Mouse (Mus musculus) intestine, embryonic 15.5 days (tissue): ENCODE measurements around the gene Ldb2. TPM values are rescaled to one million over a fixed set of nuclear protein-coding genes. Genes with fewer than 3 reads are reported as not detected.
A peak's percentile ranks its signal among the peaks of the same experiment; 100 is the strongest.

Source experiments
- ATAC-seq: fragments of 200-750 bp; cut with Nextera tagmentation; 2 replicates; pipeline ENCODE4 v1.8.0; 2017; ENCODE audit warnings: moderate TSS enrichment, moderate library complexity
- H3K27ac ChIP-seq: fragments of 300-500 bp; sonication (generic); 2 replicates; pipeline ENCODE4 v1.5.1; 2015; ENCODE audit warnings: mild to moderate bottlenecking, inconsistent platforms
- H3K27me3 ChIP-seq: fragments of 300-500 bp; sonication (generic); replicated peaks from 2 replicates; pipeline ENCODE4 v1.6.1; 2015; ENCODE audit warnings: inconsistent platforms
- H3K36me3 ChIP-seq: fragments of 300-500 bp; sonication (generic); 2 replicates; pipeline ENCODE4 v1.6.1; 2015; ENCODE audit warnings: inconsistent platforms
- H3K4me1 ChIP-seq: fragments of 300-500 bp; sonication (generic); replicated peaks from 2 replicates; pipeline ENCODE4 v1.6.1; 2015; ENCODE audit warnings: inconsistent platforms
- H3K4me2 ChIP-seq: fragments of 300-500 bp; sonication (generic); replicated peaks from 2 replicates; pipeline ENCODE4 v1.6.1; 2015; ENCODE audit warnings: mild to moderate bottlenecking, inconsistent platforms
- H3K4me3 ChIP-seq: fragments of 300-500 bp; sonication (generic); replicated peaks from 2 replicates; pipeline ENCODE4 v1.5.1; 2015; ENCODE audit warnings: inconsistent platforms
- H3K9ac ChIP-seq: fragments of 300-500 bp; sonication (generic); 2 replicates; pipeline ENCODE4 v1.6.1; 2015; ENCODE audit warnings: inconsistent platforms
- H3K9me3 ChIP-seq: fragments of 300-500 bp; sonication (generic); 2 replicates; pipeline ENCODE4 v1.6.1; 2016; ENCODE audit warnings: inconsistent platforms
- WGBS: fragments of 180-500 bp; shearing (Covaris S2); methylation state at CpG from one replicate; pipeline ENCODE4 v1.1.7; 2015; 5-methylcytosine and 5-hydroxymethylcytosine counted together
- polyA plus RNA-seq: library from polyadenylated mRNA; unstranded; fragments of >200 nt; fragmentation: Nextera tagmentation; extraction: Ambion mirVana; gene quantifications from 2 replicates; pipeline ENCODE4 v1.2.1, GENCODE M21; 2015

Ldb2 gene
- polyA plus RNA-seq, 1 experiment from 2014 or later: 39.0 TPM

GRCm38 (mm10) chr5:44667907-44668306 is 131.6 kb downstream of the Ldb2 start:
- ATAC-seq: no peak
- Histone ChIP-seq H3K9ac (no peak overlapping the region), H3K27me3 (no peaks in the 10 kb centered on the region), H3K27ac (no peak overlapping the region), H3K9me3 (no peaks in the 10 kb centered on the region), H3K4me1 (peaks cover 2% of the 10 kb centered on the region; the same call in 1 of the 2 replicates), H3K4me2 (no peak overlapping the region), H3K4me3 (no peak overlapping the region), H3K36me3 (no peaks in the 10 kb centered on the region)
- WGBS: 76% methylated on average over 3 of the region's 3 CpGs

- H3K9ac ChIP-seq: no peak overlapping the region
- 85% methylated on average over 10 of the region's 10 CpGs for WGBS
- no peaks in the 10 kb centered on the region for H3K27me3 ChIP-seq
- no peak overlapping the region for H3K4me2 ChIP-seq
- H3K27ac ChIP-seq: no peak overlapping the region
- H3K9me3 ChIP-seq: no peaks in the 10 kb centered on the region
- peaks cover 2% of the 10 kb centered on the region; the same call in 1 of the 2 replicates for H3K4me1 ChIP-seq
- H3K36me3 ChIP-seq: no peaks in the 10 kb centered on the region
- no peak for ATAC-seq
- H3K4me3 ChIP-seq: no peak overlapping the region
Observed at GRCm38 (mm10) chr5:44667383-44667782, 132.1 kb downstream of the Ldb2 start.

GRCm38 (mm10) chr5:44659651-44660050 is 139.8 kb downstream of the Ldb2 start:
- ATAC-seq: no peak
- H3K4me2 ChIP-seq: no peak overlapping the region
- WGBS: 79% methylated on average over 11 of the region's 11 CpGs
- H3K9me3 ChIP-seq: no peaks in the 10 kb centered on the region
- H3K36me3 ChIP-seq: no peaks in the 10 kb centered on the region
- no peak overlapping the region for H3K4me3 ChIP-seq
- no peak overlapping the region for H3K27ac ChIP-seq
- H3K4me1 ChIP-seq: no peaks in the 10 kb centered on the region
- H3K9ac ChIP-seq: no peak overlapping the region
- no peaks in the 10 kb centered on the region for H3K27me3 ChIP-seq

- Histone ChIP-seq H3K4me1 (no peaks in the 10 kb centered on the region), H3K9ac (no peak overlapping the region), H3K4me2 (no peak overlapping the region), H3K36me3 (no peaks in the 10 kb centered on the region), H3K9me3 (no peaks in the 10 kb centered on the region), H3K27me3 (no peaks in the 10 kb centered on the region), H3K27ac (no peak overlapping the region), H3K4me3 (no peak overlapping the region)
- ATAC-seq: no peak
- 83% methylated on average over 1 of the region's 1 CpGs for WGBS
Observed at GRCm38 (mm10) chr5:44656707-44657106, 142.8 kb downstream of the Ldb2 start.

- Histone ChIP-seq H3K4me2 (no peak overlapping the region), H3K27me3 (no peaks in the 10 kb centered on the region), H3K36me3 (no peaks in the 10 kb centered on the region), H3K27ac (no peak overlapping the region), H3K4me3 (no peak overlapping the region), H3K4me1 (no peaks in the 10 kb centered on the region), H3K9me3 (no peaks in the 10 kb centered on the region), H3K9ac (no peak overlapping the region)
- ATAC-seq: no peak
- WGBS: 40% methylated on average over 9 of the region's 9 CpGs
Observed at GRCm38 (mm10) chr5:44654403-44654802, 145.1 kb downstream of the Ldb2 start.

GRCm38 (mm10) chr5:44646842-44647190 is 152.7 kb downstream of the Ldb2 start:
- H3K36me3 ChIP-seq: no peaks in the 10 kb centered on the region
- H3K4me3 ChIP-seq: no peak overlapping the region
- ATAC-seq: peak; percentile 43; the same call in 1 of the 2 replicates
- no peaks in the 10 kb centered on the region for H3K27me3 ChIP-seq
- no peak overlapping the region for H3K27ac ChIP-seq
- WGBS: 25% methylated on average over 2 of the region's 2 CpGs
- peaks cover 12% of the 10 kb centered on the region for H3K4me1 ChIP-seq
- H3K9ac ChIP-seq: no peak overlapping the region
- H3K9me3 ChIP-seq: no peaks in the 10 kb centered on the region
- no peak overlapping the region for H3K4me2 ChIP-seq

- peak; percentile 78 for ATAC-seq
- no peaks in the 10 kb centered on the region for H3K27me3 ChIP-seq
- WGBS: 40% methylated on average over 4 of the region's 4 CpGs
- no peaks in the 10 kb centered on the region for H3K36me3 ChIP-seq
- no peak overlapping the region for H3K9ac ChIP-seq
- H3K4me2 ChIP-seq: no peak overlapping the region
- H3K4me3 ChIP-seq: no peak overlapping the region
- no peak overlapping the region for H3K27ac ChIP-seq
- peaks cover 12% of the 10 kb centered on the region for H3K4me1 ChIP-seq
- H3K9me3 ChIP-seq: no peaks in the 10 kb centered on the region
Observed at GRCm38 (mm10) chr5:44645952-44646841, 153.3 kb downstream of the Ldb2 start.

- 84% methylated on average over 3 of the region's 3 CpGs for WGBS
- no peak overlapping the region for H3K27ac ChIP-seq
- H3K4me3 ChIP-seq: no peak overlapping the region
- ATAC-seq: no peak
- peaks cover 12% of the 10 kb centered on the region for H3K4me1 ChIP-seq
- no peaks in the 10 kb centered on the region for H3K36me3 ChIP-seq
- no peak overlapping the region for H3K9ac ChIP-seq
- H3K27me3 ChIP-seq: no peaks in the 10 kb centered on the region
- no peak overlapping the region for H3K4me2 ChIP-seq
- H3K9me3 ChIP-seq: no peaks in the 10 kb centered on the region
Observed at GRCm38 (mm10) chr5:44643079-44643478, 156.4 kb downstream of the Ldb2 start.

GRCm38 (mm10) chr5:44641060-44641459 is 158.4 kb downstream of the Ldb2 start:
- WGBS: 53% methylated on average over 4 of the region's 4 CpGs

GRCm38 (mm10) chr5:44635546-44635945 is 163.9 kb downstream of the Ldb2 start:
- WGBS: 67% methylated on average over 6 of the region's 6 CpGs
- Histone ChIP-seq H3K9me3 (no peaks in the 10 kb centered on the region), H3K27me3 (no peaks in the 10 kb centered on the region), H3K4me2 (no peak overlapping the region), H3K4me3 (no peak overlapping the region), H3K9ac (no peak overlapping the region), H3K36me3 (no peaks in the 10 kb centered on the region), H3K4me1 (no peaks in the 10 kb centered on the region), H3K27ac (no peak overlapping the region)
- no peak for ATAC-seq

More at GRCm38 (mm10) chr5:44641060-44641459, 158.4 kb downstream of the Ldb2 start:
- no peaks in the 10 kb centered on the region; the same call in 1 of the 2 replicates for H3K4me1 ChIP-seq
- no peaks in the 10 kb centered on the region for H3K36me3 ChIP-seq
- no peak overlapping the region for H3K9ac ChIP-seq
- no peak overlapping the region for H3K27ac ChIP-seq
- no peak overlapping the region for H3K4me2 ChIP-seq
- no peaks in the 10 kb centered on the region for H3K27me3 ChIP-seq
- H3K9me3 ChIP-seq: no peaks in the 10 kb centered on the region
- no peak for ATAC-seq
- no peak overlapping the region for H3K4me3 ChIP-seq

GRCm38 (mm10) chr5:44629034-44629625 is 170.3 kb downstream of the Ldb2 start:
- H3K27ac ChIP-seq: no peak overlapping the region
- H3K9me3 ChIP-seq: no peaks in the 10 kb centered on the region
- H3K27me3 ChIP-seq: no peaks in the 10 kb centered on the region
- H3K36me3 ChIP-seq: no peaks in the 10 kb centered on the region
- no peak for ATAC-seq
- no peaks in the 10 kb centered on the region for H3K4me1 ChIP-seq
- no peak overlapping the region for H3K4me3 ChIP-seq
- H3K4me2 ChIP-seq: no peak overlapping the region
- H3K9ac ChIP-seq: no peak overlapping the region
- WGBS: 72% methylated on average over 3 of the region's 3 CpGs

- Histone ChIP-seq H3K4me2 (no peak overlapping the region), H3K9ac (no peak overlapping the region), H3K27ac (no peak overlapping the region), H3K4me3 (no peak overlapping the region), H3K36me3 (no peaks in the 10 kb centered on the region), H3K4me1 (no peaks in the 10 kb centered on the region), H3K9me3 (no peaks in the 10 kb centered on the region), H3K27me3 (no peaks in the 10 kb centered on the region)
- WGBS: 83% methylated on average over 5 of the region's 5 CpGs
- no peak for ATAC-seq
Observed at GRCm38 (mm10) chr5:44627487-44627886, 172.0 kb downstream of the Ldb2 start.

GRCm38 (mm10) chr5:44626885-44627284 is 172.6 kb downstream of the Ldb2 start:
- ATAC-seq: no peak
- 86% methylated on average over 2 of the region's 2 CpGs for WGBS

More at GRCm38 (mm10) chr5:44626885-44627284, 172.6 kb downstream of the Ldb2 start:
- H3K27ac ChIP-seq: no peak overlapping the region
- H3K36me3 ChIP-seq: no peaks in the 10 kb centered on the region
- no peak overlapping the region for H3K4me3 ChIP-seq
- no peaks in the 10 kb centered on the region for H3K27me3 ChIP-seq
- no peak overlapping the region for H3K9ac ChIP-seq
- no peak overlapping the region for H3K4me2 ChIP-seq
- no peaks in the 10 kb centered on the region for H3K4me1 ChIP-seq
- H3K9me3 ChIP-seq: no peaks in the 10 kb centered on the region
